Mouse (Mus musculus) hindbrain, postnatal 0 days (tissue): Measurements from ENCODE around the gene Jmjd1c. TPM values are rescaled to one million over a fixed set of nuclear protein-coding genes. Genes with fewer than 3 reads are reported as not detected.

Experiments used
- ATAC-seq: fragments of 200-750 bp; cut with Nextera tagmentation; 2 replicates; pipeline ENCODE4 v1.8.0; 2017; ENCODE audit warnings: mild to moderate bottlenecking, moderate TSS enrichment, moderate library complexity
- DNase-seq: peaks from one replicate; pipeline ENCODE4 v3.0.0-alpha.2; 2015; ENCODE audit warnings: low spot score
- H3K27ac ChIP-seq: fragments of 300-500 bp; sonication (generic); 2 replicates; pipeline ENCODE4 v1.5.1; 2014; ENCODE audit warnings: mild to moderate bottlenecking
- H3K27me3 ChIP-seq: fragments of 300-500 bp; sonication (generic); 2 replicates; pipeline ENCODE4 v1.6.1; 2014; ENCODE audit warnings: low read length, mixed read lengths; ENCODE audit not compliant: insufficient read depth
- H3K36me3 ChIP-seq: fragments of 300-500 bp; sonication (generic); 2 replicates; pipeline ENCODE4 v1.6.1; 2014; ENCODE audit warnings: low read length, mixed read lengths; ENCODE audit not compliant: insufficient read depth
- H3K4me1 ChIP-seq: fragments of 300-500 bp; sonication (generic); 2 replicates; pipeline ENCODE4 v1.6.1; 2014; ENCODE audit warnings: antibody characterized with exemption, low read length, mixed read lengths; ENCODE audit not compliant: insufficient read depth
- H3K4me2 ChIP-seq: fragments of 300-500 bp; sonication (generic); 2 replicates; pipeline ENCODE4 v1.6.1; 2014; ENCODE audit warnings: low read depth, mild to moderate bottlenecking, low read length, moderate library complexity, mixed read lengths
- H3K4me3 ChIP-seq: fragments of 300-500 bp; sonication (generic); 2 replicates; pipeline ENCODE4 v1.5.1; 2014; ENCODE audit warnings: low read length
- H3K9ac ChIP-seq: fragments of 300-500 bp; sonication (generic); replicated peaks from 2 replicates; pipeline ENCODE4 v1.6.1; 2014; ENCODE audit warnings: mild to moderate bottlenecking, low read length, moderate library complexity, mixed read lengths
- H3K9me3 ChIP-seq: fragments of 300-500 bp; sonication (generic); 2 replicates; pipeline ENCODE4 v1.6.1; 2016; ENCODE audit warnings: low read length, mixed read lengths
- CTCF ChIP-seq: IDR thresholded peaks from 2 replicates; pipeline ENCODE4 v1.5.1; 2016; ENCODE audit warnings: antibody characterized with exemption, control low read depth, low read depth
- WGBS: fragments of 180-500 bp; shearing (Covaris S2); extraction: QIAGEN DNeasy Blood & Tissue Kit; methylation state at CpG from one replicate; pipeline ENCODE4 v1.1.7; 2014; 5-methylcytosine and 5-hydroxymethylcytosine counted together
- polyA plus RNA-seq: library from polyadenylated mRNA; unstranded; fragments of >200 nt; fragmentation: Nextera tagmentation; extraction: Ambion mirVana; gene quantifications from 2 replicates; pipeline ENCODE4 v1.2.1, GENCODE M21; 2015
- total RNA-seq: library from RNA; depleted of rRNA; stranded (reverse); fragments of >200 nt; gene quantifications from 2 replicates; pipeline ENCODE4 v1.2.3, GENCODE M21; 2014

The Jmjd1c gene
- total and polyA plus RNA-seq, 2 experiments from 2014 or later: 45.4 to 54.1 TPM

GRCm38 (mm10) chr10:67281852-67282251, 185.9 kb downstream of the Jmjd1c start:
- no peak overlapping the region for H3K27ac ChIP-seq
- WGBS: 73% methylated on average over 8 of the region's 8 CpGs
- H3K9me3 ChIP-seq: no peaks in the 10 kb centered on the region
- peaks cover 16% of the 10 kb centered on the region for H3K4me1 ChIP-seq
- no peaks in the 10 kb centered on the region for H3K36me3 ChIP-seq
- H3K4me2 ChIP-seq: no peak overlapping the region
- TF ChIP-seq CTCF: no peak
- H3K9ac ChIP-seq: no peak overlapping the region
- no peaks in the 10 kb centered on the region for H3K27me3 ChIP-seq
- DNase-seq (no peak), ATAC-seq (no peak)
- no peak overlapping the region for H3K4me3 ChIP-seq

- Histone ChIP-seq H3K9ac (no peak overlapping the region), H3K9me3 (no peaks in the 10 kb centered on the region), H3K4me2 (no peak overlapping the region), H3K36me3 (no peaks in the 10 kb centered on the region), H3K4me1 (peaks cover 16% of the 10 kb centered on the region), H3K27me3 (no peaks in the 10 kb centered on the region), H3K4me3 (no peak overlapping the region), H3K27ac (no peak overlapping the region)
- 84% methylated on average over 2 of the region's 2 CpGs for WGBS
- ATAC-seq (no peak), DNase-seq (no peak)
- TF ChIP-seq CTCF: no peak
These were observed 186.6 kb downstream of the Jmjd1c start for GRCm38 (mm10) chr10:67282531-67282930.

- no peak for DNase-seq
- ATAC-seq: no peak
- Histone ChIP-seq H3K9ac (no peak overlapping the region), H3K4me3 (0 out of 2 replicates have a peak overlapping the region, but pooled peaks have one; percentile 0), H3K9me3 (no peaks in the 10 kb centered on the region), H3K36me3 (no peaks in the 10 kb centered on the region), H3K27me3 (no peaks in the 10 kb centered on the region), H3K4me1 (peaks cover 16% of the 10 kb centered on the region), H3K4me2 (peak overlapping the region; percentile 92), H3K27ac (no peak overlapping the region)
- WGBS: 82% methylated on average over 9 of the region's 9 CpGs
- no peak for TF ChIP-seq CTCF
These were observed 187.6 kb downstream of the Jmjd1c start for GRCm38 (mm10) chr10:67283516-67283915.

GRCm38 (mm10) chr10:67284311-67284710, 188.4 kb downstream of the Jmjd1c start:
- TF ChIP-seq CTCF: no peak
- Histone ChIP-seq H3K9ac (peak overlapping the region; percentile 87), H3K27me3 (no peaks in the 10 kb centered on the region), H3K4me3 (peak overlapping the region; percentile 94), H3K27ac (peak overlapping the region; percentile 83; the same call in 1 of the 2 replicates), H3K36me3 (no peaks in the 10 kb centered on the region), H3K4me1 (peaks cover 16% of the 10 kb centered on the region), H3K4me2 (peak overlapping the region; percentile 92), H3K9me3 (no peaks in the 10 kb centered on the region)
- ATAC-seq (no peak), DNase-seq (peak; percentile 28)
- 2% methylated on average over 10 of the region's 10 CpGs for WGBS

- peak; percentile 24 for DNase-seq
- H3K4me2 ChIP-seq: peak overlapping the region; percentile 92
- peak overlapping the region; percentile 87 for H3K9ac ChIP-seq
- no peaks in the 10 kb centered on the region for H3K36me3 ChIP-seq
- peak overlapping the region; percentile 94 for H3K4me3 ChIP-seq
- WGBS: under 1% methylated on average over 35 of the region's 41 CpGs
- no peak for ATAC-seq
- H3K9me3 ChIP-seq: no peaks in the 10 kb centered on the region
- no peaks in the 10 kb centered on the region for H3K27me3 ChIP-seq
- H3K27ac ChIP-seq: peak overlapping the region; percentile 83
- H3K4me1 ChIP-seq: peaks cover 16% of the 10 kb centered on the region
- no peak for TF ChIP-seq CTCF
These were observed 188.8 kb downstream of the Jmjd1c start for GRCm38 (mm10) chr10:67284761-67285175.

- peak; percentile 26 for TF ChIP-seq CTCF
- Histone ChIP-seq H3K4me2 (peak within 1 kb of the TSS; percentile 92), H3K27ac (peak within 1 kb of the TSS; percentile 83), H3K4me1 (peaks cover 16% of the 10 kb centered on the region), H3K4me3 (peak within 1 kb of the TSS; percentile 94), H3K9me3 (no peaks in the 10 kb centered on the region), H3K36me3 (no peaks in the 10 kb centered on the region), H3K27me3 (no peaks in the 10 kb centered on the region), H3K9ac (peak within 1 kb of the TSS; percentile 87)
- ATAC-seq: peak; percentile 95
- 4% methylated on average over 38 of the region's 52 CpGs for WGBS
- DNase-seq: peak; percentile 96
These were observed 189.4 kb downstream of the Jmjd1c start, which contains the start of gene Nrbf2 for GRCm38 (mm10) chr10:67285176-67285814. Nrbf2 (minus strand) TSS chr10:67285305.

GRCm38 (mm10) chr10:67287877-67288276, 192.0 kb downstream of the Jmjd1c start:
- no peak overlapping the region for H3K9ac ChIP-seq
- WGBS: 64% methylated on average over 3 of the region's 3 CpGs
- DNase-seq (peak; percentile 71), ATAC-seq (no peak)
- H3K27ac ChIP-seq: peak overlapping the region; percentile 16; the same call in 1 of the 2 replicates
- H3K36me3 ChIP-seq: no peaks in the 10 kb centered on the region
- H3K9me3 ChIP-seq: no peaks in the 10 kb centered on the region
- H3K4me3 ChIP-seq: no peak overlapping the region
- no peak for TF ChIP-seq CTCF
- H3K4me1 ChIP-seq: peaks cover 13% of the 10 kb centered on the region
- no peaks in the 10 kb centered on the region for H3K27me3 ChIP-seq
- H3K4me2 ChIP-seq: no peak overlapping the region
